Mouse (Mus musculus) cerebellum, postnatal 4 days (tissue): ENCODE data around the gene Golga2.

Experiments
- DNase-seq, 2 experiments: peaks; one replicate each; pipeline ENCODE4 v3.0.0; 2022; ENCODE audit warnings: low spot score in 2 of 2, mixed read lengths in 1 of 2

The Golga2 gene

DNA sequence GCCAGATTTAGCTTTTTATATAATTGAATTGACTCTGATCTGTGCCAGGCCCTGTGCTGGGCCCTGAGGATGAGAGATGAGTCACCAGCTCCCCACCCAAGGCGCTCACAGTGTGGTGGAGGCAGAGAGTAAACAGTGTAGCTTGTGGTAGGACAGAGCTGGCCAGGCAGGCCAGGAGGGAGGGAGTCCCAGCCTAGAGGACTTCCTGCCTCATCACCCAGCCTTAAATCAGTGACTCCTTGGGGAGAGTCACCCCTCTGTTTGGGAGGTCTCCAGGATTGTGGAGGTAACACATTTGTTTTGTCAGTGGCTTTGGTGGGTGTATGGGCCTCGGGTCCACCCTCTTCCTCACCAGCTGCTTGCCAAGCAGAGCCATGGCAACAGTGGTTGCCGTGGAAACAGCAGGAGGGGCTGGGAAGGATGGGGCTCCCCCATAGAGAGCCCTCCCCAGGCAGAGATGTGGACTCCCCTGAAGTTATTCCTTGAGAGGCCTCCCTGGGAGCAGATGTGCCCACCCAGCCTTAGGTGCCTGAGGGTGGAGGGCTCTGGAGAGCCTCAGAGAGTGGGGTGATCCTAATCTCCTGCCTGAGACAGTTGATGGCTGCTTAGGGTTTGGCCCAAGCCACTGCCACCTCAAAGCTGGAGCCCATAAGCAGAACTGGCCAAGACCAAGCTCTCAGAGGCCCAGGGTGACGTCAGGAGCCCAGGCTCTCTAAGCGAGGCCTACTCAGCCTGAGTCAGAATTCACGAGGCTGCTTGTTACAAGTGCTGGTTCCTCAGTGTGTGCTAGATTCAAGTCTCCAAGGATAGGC, 55.6 kb downstream of the Golga2 start:
- no peak for DNase-seq

DNA sequence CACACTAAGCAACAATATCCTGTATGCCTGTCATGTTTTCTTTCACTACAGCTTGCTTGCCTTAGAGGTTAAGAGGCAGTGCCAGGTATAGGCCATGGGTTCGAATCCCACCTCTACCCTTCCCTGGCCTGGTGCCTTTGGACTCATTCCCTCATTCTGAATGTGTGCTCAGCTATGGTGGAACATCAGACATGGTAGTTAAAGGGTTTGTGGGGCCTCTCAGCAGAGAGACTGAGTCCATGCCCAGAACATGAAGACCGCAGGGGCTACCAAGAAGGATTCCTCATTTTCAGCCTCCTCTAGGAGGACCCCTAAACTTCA, 56.1 kb downstream of the Golga2 start:
- DNase-seq: no peak

- peak in 1 of 2 experiments; percentile 42 for DNase-seq
These were observed 56.9 kb downstream of the Golga2 start for GRCm38 (mm10) chr2:32344056-32344455.

DNA sequence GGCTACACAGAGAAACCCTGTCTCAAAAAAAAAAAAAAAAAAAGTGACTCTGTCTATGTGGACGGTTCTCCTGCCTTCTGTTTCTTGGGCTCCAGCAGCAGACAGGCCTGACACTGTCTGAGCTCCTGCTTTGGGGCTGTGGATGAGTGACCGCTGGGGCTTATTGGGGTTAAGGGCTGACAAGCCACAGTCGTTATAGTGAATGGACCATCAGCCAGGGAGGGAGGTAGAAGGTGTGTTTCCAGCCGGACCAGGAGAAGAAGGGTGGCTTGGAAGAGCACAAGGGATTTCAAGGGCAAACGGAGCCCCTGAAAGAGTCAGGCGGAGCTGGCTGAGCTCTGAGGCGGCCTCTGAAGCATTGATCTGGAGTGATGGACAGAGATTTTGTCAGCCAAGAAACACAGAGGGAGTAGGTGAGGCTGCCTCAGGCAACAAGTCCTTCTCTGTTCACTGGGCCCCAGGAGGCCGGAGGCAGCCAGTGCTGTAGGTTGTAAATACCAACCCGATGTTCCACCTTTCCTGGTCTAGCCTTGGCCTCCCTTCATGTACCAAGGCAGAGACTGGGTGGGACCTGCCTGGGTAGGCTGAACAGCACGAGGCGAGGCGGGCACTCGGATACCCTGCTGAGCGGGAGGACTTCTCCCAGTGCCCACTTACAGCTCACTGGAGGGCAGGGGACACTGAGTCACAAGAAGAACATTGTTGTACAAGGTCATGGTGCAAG, 57.6 kb downstream of the Golga2 start:
- no peak for DNase-seq

DNA sequence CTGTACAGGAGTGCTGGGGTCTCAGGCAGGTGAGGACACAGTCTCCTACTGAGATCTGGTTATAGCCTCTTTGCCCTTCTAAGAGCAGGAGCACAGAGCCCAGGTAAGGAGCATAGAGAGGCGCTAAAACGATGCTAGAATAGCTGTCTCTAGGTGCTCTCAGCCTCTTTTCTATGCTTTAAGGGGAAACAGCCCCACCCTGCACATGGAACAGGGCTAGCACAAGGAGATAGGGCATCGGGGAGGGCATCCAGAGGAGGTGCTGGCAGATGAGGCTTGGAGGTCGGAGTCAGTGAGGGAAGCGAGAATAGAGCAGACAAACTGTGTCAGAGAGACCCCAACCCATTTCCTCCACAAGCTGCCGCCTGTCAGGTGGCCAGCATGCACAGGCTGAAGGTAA, 59.8 kb downstream of the Golga2 start:
- DNase-seq: no peak

GRCm38 (mm10) chr2:32348311-32348710, 61.1 kb downstream of the Golga2 start:
- no peak for DNase-seq

- no peak for DNase-seq
These were observed 62.6 kb downstream of the Golga2 start for GRCm38 (mm10) chr2:32349625-32350255.

- DNase-seq: no peak
These were observed 63.4 kb downstream of the Golga2 start for GRCm38 (mm10) chr2:32350471-32351051.

GRCm38 (mm10) chr2:32351471-32351961, 64.3 kb downstream of the Golga2 start:
- DNase-seq: no peak

GRCm38 (mm10) chr2:32352151-32353006, 65.2 kb downstream of the Golga2 start, which contains the start of gene Ciz1:
Gene Ciz1, plus strand, starts transcription at chr2:32352327.
- peak in 1 of 2 experiments; percentile 47 for DNase-seq

DNA sequence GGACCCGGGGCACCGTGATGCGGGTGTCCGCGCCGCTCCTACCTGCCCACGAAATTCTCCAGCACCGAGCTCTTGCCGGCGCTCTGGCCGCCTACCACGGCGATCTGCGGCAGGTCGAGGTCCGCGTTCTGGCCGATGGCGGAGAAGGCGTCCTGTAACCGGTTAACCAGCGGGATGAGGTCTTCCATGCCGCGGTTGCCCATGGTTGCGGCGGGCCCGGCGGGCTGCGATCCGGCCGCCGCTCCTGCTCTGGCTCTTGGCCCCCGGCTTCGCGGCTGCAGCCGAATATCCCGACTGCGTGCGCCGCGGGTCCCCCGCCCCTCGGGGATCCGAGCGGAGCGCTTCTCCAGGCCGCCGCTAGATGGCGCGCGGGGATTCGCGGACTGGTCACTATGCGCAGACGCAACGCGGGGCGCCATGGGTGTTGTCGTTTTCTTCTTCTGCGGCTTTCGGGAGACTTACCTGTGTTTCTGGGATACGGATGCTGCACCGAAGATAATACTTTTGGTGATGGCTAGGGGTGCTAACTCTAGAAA, 65.9 kb downstream of the Golga2 start, which contains the start of gene Dnm1:
Gene Dnm1, minus strand, starts transcription at position 332 of the 536 bp plus-strand sequence.
- DNase-seq: peak; percentile 96 to 98

DNA sequence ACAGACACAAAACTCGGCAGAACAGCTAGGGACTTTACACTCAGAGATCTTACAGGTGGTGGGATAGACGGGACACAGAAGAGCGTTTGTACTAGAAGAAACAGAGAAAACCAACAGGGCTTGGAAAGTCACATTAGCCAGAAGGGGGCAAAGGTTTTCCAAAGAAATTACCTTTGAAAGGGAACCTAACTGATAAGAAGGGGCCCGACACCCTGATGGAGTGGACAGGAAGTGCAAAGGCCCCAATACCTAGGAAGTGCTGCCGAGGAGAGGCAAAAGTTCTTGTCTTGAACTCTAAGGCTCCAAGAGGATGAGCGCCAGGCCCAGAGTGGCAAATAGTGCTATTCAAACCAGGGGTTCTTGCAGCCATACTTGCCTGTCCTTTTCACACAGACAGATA, 66.7 kb downstream of the Golga2 start:
- DNase-seq: no peak

DNA sequence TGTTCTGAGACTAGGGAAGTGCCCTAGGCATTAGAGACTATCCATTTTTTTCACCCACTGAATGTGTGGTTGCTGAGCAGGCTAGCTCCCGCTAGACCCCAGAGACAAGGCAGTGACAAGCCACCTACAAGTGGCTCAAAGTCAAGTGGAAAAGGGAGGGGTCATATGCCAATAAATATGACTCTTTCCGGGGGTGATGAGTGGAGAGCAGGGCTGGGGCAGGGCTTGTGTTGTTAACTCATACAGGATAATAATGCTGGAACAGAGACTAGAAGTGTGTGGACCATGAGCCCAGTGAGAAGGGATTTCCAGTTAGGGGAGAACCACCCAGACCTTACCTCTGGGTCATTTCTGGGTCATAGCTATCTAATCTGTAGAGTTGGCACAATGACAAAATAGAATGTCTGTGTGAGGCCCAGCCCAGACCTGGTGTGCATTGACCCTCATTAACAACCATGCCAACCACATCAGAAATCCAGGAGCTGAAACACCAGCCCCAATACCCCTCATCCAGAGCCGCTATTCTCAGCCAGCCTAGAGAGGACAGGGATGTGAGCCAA, 67.2 kb downstream of the Golga2 start:
- no peak for DNase-seq

DNA sequence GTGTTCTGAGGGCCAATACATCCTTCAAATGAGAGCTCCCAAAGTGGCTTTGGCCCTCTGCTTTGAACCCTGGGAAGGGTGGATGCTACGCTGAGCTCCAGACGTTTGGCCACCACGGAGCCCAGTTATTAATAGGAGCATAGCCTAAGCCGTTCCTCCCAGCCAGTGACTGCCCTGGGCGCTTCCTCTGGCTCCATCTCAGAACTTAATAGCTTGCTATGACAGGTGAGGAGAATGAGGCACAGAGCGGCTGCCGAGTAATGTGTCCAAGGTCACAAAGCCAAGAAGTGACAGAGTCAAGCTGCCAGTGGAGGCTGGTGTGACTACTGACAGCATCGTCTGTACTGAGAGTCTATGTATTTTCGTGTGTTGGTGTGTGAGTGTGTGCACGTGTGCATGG, 69.0 kb downstream of the Golga2 start:
- DNase-seq: no peak
